ENCODE assay signal across 18 mouse cellular contexts in the genomic region with DNA sequence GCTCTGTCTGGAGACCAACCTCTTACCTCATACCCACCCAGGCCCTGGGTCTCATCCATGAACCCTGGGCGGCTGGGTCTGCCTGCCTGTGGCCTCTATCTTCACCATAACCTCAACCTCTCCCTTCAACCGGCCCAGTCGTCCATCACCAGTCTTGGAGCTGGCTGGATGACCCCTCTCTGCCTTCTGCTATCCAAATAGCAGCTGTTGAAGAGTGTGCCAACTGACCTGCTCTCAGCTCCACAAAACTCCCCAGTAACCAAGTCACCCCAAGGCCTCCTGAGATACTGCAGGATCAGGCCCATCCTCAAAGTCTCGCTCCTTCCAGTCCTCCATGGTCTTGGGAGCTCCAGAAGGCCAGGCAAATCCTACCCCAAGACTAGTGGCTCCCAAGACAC. TPM values are rescaled to one million over a fixed set of nuclear protein-coding genes. Genes with fewer than 3 reads are reported as not detected.
A peak's percentile ranks its signal among the peaks of the same experiment; 100 is the strongest.
DNase-seq lines count a peak whose midpoint lies in the region; ATAC-seq and TF ChIP-seq lines count a peak whose summit lies in the region.
"Had no signal": no experiment of that assay in that cellular context is flagged by ENCODE, and none has a peak within 500 bp of the region (broad histone marks: within the 10 kb centered on the region; RNA-seq: fewer than 3 reads in every experiment).

No protein-coding gene starts in this region.

- H3K4me3 ChIP-seq in hindbrain, embryonic 10.5 days, result no peak overlapping the region
- H3K4me3 ChIP-seq in hindbrain, embryonic 16.5 days (ENCODE audit: low read length), result no peak overlapping the region
- no peak overlapping the region for H3K4me3 ChIP-seq in midbrain, embryonic 13.5 days (replicated peaks)
- no peak overlapping the region for H3K4me3 ChIP-seq in midbrain, postnatal 0 days (ENCODE audit: low read depth, low read length)
- H3K4me3 ChIP-seq in intestine, embryonic 15.5 days (replicated peaks), result no peak overlapping the region
- no peak overlapping the region for H3K4me3 ChIP-seq in stomach, postnatal 0 days (ENCODE audit: low read depth, low read length)
- H3K4me3 ChIP-seq: embryonic facial prominence, embryonic 12.5 days; layer of hippocampus, adult 2 months; left cerebral cortex, adult 2 months; limb, embryonic 13.5 days had no signal

- no peak for TF ChIP-seq EP300 in stomach, postnatal 0 days (optimal IDR thresholded peaks at IDR 0.05)

- DNase-seq in hindbrain, embryonic 10.5 days (ENCODE audit: low spot score), result no peak
- DNase-seq in midbrain, postnatal 0 days (ENCODE audit: low spot score), result no peak
- no peak for DNase-seq in stomach, postnatal 0 days (ENCODE audit: low spot score)
- DNase-seq in gastrocnemius, postnatal 10 days, result no peak
- DNase-seq: adrenal gland, postnatal 36 days; cerebellum, postnatal 25 days; heart, adult 11 months; heart, postnatal 36 days; kidney, adult 9 months had no signal

- no peak overlapping the region for H3K9ac ChIP-seq in hindbrain, embryonic 16.5 days (ENCODE audit: low read depth, low read length)
- no peak overlapping the region for H3K9ac ChIP-seq in midbrain, embryonic 13.5 days (replicated peaks)
- no peak overlapping the region for H3K9ac ChIP-seq in midbrain, postnatal 0 days (replicated peaks; ENCODE audit: low read length, poor library complexity, severe bottlenecking)
- H3K9ac ChIP-seq in intestine, embryonic 15.5 days, result no peak overlapping the region
- H3K9ac ChIP-seq in stomach, postnatal 0 days (ENCODE audit: low read length), result no peak overlapping the region
- H3K9ac ChIP-seq: embryonic facial prominence, embryonic 12.5 days; limb, embryonic 13.5 days had no signal

- no peaks in the 10 kb centered on the region for H3K9me3 ChIP-seq in hindbrain, embryonic 10.5 days
- H3K9me3 ChIP-seq in hindbrain, embryonic 16.5 days (ENCODE audit: control insufficient read depth, low read length), result no peaks in the 10 kb centered on the region
- H3K9me3 ChIP-seq in midbrain, embryonic 13.5 days, result no peaks in the 10 kb centered on the region
- H3K9me3 ChIP-seq in midbrain, postnatal 0 days (ENCODE audit: low read length), result no peaks in the 10 kb centered on the region
- H3K9me3 ChIP-seq in intestine, embryonic 15.5 days, result no peaks in the 10 kb centered on the region
- no peaks in the 10 kb centered on the region for H3K9me3 ChIP-seq in stomach, postnatal 0 days (ENCODE audit: control insufficient read depth, low read length)
- H3K9me3 ChIP-seq: embryonic facial prominence, embryonic 12.5 days; limb, embryonic 13.5 days had no signal

- TF ChIP-seq CTCF in midbrain, postnatal 0 days (IDR thresholded peaks at IDR 0.05), result no peak
- no peak for TF ChIP-seq CTCF in stomach, postnatal 0 days (IDR thresholded peaks at IDR 0.05; ENCODE audit: low read depth)

- no peak for ATAC-seq in hindbrain, embryonic 16.5 days
- ATAC-seq in midbrain, embryonic 13.5 days, result no peak
- ATAC-seq in midbrain, postnatal 0 days (ENCODE audit: low FRiP score), result no peak
- ATAC-seq in intestine, embryonic 15.5 days, result peak; percentile 29
- no peak for ATAC-seq in stomach, postnatal 0 days (ENCODE audit: low FRiP score, low TSS enrichment)
- ATAC-seq: CD4-positive, CD25-positive, alpha-beta regulatory T cell, adult 4 months had no signal

- 79% methylated on average over 4 of the region's 4 CpGs for WGBS in hindbrain, embryonic 10.5 days
- WGBS in hindbrain, embryonic 16.5 days, result 63% methylated on average over 4 of the region's 4 CpGs
- WGBS in midbrain, embryonic 13.5 days, result 82% methylated on average over 4 of the region's 4 CpGs
- 93% methylated on average over 4 of the region's 4 CpGs for WGBS in midbrain, postnatal 0 days
- WGBS in intestine, embryonic 15.5 days, result 51% methylated on average over 4 of the region's 4 CpGs
- WGBS in stomach, postnatal 0 days, result 43% methylated on average over 4 of the region's 4 CpGs

- peaks cover 32% of the 10 kb centered on the region; the same call in 1 of the 2 replicates for H3K27me3 ChIP-seq in hindbrain, embryonic 10.5 days (ENCODE audit: insufficient read depth, poor library complexity, severe bottlenecking)
- H3K27me3 ChIP-seq in hindbrain, embryonic 16.5 days (replicated peaks; ENCODE audit: control insufficient read depth, insufficient read depth, low read length), result no peaks in the 10 kb centered on the region
- no peaks in the 10 kb centered on the region for H3K27me3 ChIP-seq in midbrain, embryonic 13.5 days
- no peaks in the 10 kb centered on the region for H3K27me3 ChIP-seq in midbrain, postnatal 0 days (ENCODE audit: insufficient read depth, low read length)
- no peaks in the 10 kb centered on the region for H3K27me3 ChIP-seq in intestine, embryonic 15.5 days (replicated peaks)
- no peaks in the 10 kb centered on the region for H3K27me3 ChIP-seq in stomach, postnatal 0 days (ENCODE audit: control insufficient read depth, insufficient read depth, low read length)
- H3K27me3 ChIP-seq: embryonic facial prominence, embryonic 12.5 days; limb, embryonic 13.5 days had no signal

- peaks cover 100% of the 10 kb centered on the region for H3K4me1 ChIP-seq in hindbrain, embryonic 10.5 days (replicated peaks)
- H3K4me1 ChIP-seq in hindbrain, embryonic 16.5 days (ENCODE audit: control insufficient read depth, insufficient read depth, low read depth, low read length), result peaks cover 73% of the 10 kb centered on the region
- peaks cover 98% of the 10 kb centered on the region for H3K4me1 ChIP-seq in midbrain, embryonic 13.5 days (replicated peaks)
- H3K4me1 ChIP-seq in midbrain, postnatal 0 days (ENCODE audit: insufficient read depth, low read length), result peaks cover 23% of the 10 kb centered on the region
- H3K4me1 ChIP-seq in intestine, embryonic 15.5 days (replicated peaks), result peaks cover 92% of the 10 kb centered on the region
- peaks cover 43% of the 10 kb centered on the region for H3K4me1 ChIP-seq in stomach, postnatal 0 days (replicated peaks; ENCODE audit: control insufficient read depth, insufficient read depth)

- H3K36me3 ChIP-seq in hindbrain, embryonic 10.5 days, result no peaks in the 10 kb centered on the region
- no peaks in the 10 kb centered on the region for H3K36me3 ChIP-seq in hindbrain, embryonic 16.5 days (ENCODE audit: control insufficient read depth, insufficient read depth, low read length)
- H3K36me3 ChIP-seq in midbrain, embryonic 13.5 days, result no peaks in the 10 kb centered on the region
- H3K36me3 ChIP-seq in midbrain, postnatal 0 days (ENCODE audit: insufficient read depth, low read length), result no peaks in the 10 kb centered on the region
- no peaks in the 10 kb centered on the region for H3K36me3 ChIP-seq in intestine, embryonic 15.5 days
- H3K36me3 ChIP-seq in stomach, postnatal 0 days (ENCODE audit: control insufficient read depth, insufficient read depth, low read length), result no peaks in the 10 kb centered on the region
- H3K36me3 ChIP-seq: embryonic facial prominence, embryonic 12.5 days; limb, embryonic 13.5 days had no signal

- no peak overlapping the region for H3K4me2 ChIP-seq in hindbrain, embryonic 16.5 days (ENCODE audit: low read length)
- no peak overlapping the region for H3K4me2 ChIP-seq in midbrain, embryonic 13.5 days (replicated peaks)
- H3K4me2 ChIP-seq in midbrain, postnatal 0 days (ENCODE audit: low read depth, low read length, poor library complexity, severe bottlenecking), result no peak overlapping the region
- peak overlapping the region; percentile 27; the same call in 1 of the 2 replicates for H3K4me2 ChIP-seq in intestine, embryonic 15.5 days (replicated peaks)
- no peak overlapping the region for H3K4me2 ChIP-seq in stomach, postnatal 0 days (replicated peaks; ENCODE audit: low read depth)
- H3K4me2 ChIP-seq: embryonic facial prominence, embryonic 12.5 days; limb, embryonic 13.5 days had no signal

- peak overlapping the region; percentile 17; the same call in 1 of the 2 replicates for H3K27ac ChIP-seq in hindbrain, embryonic 10.5 days
- no peak overlapping the region for H3K27ac ChIP-seq in hindbrain, embryonic 16.5 days (ENCODE audit: low read depth, low read length)
- H3K27ac ChIP-seq in midbrain, embryonic 13.5 days, result peak overlapping the region; percentile 66; the same call in 1 of the 2 replicates
- H3K27ac ChIP-seq in midbrain, postnatal 0 days (ENCODE audit: low read depth, low read length), result no peak overlapping the region
- peak overlapping the region; percentile 76 for H3K27ac ChIP-seq in intestine, embryonic 15.5 days
- peak overlapping the region; percentile 56; the same call in 1 of the 2 replicates for H3K27ac ChIP-seq in stomach, postnatal 0 days (replicated peaks)
- H3K27ac ChIP-seq: embryonic facial prominence, embryonic 12.5 days; layer of hippocampus, adult 2 months; left cerebral cortex, adult 2 months; limb, embryonic 13.5 days had no signal

RNA-seq across cellular contexts. Expression of a gene that starts 19.8 kb away (rescaled TPM):
- 1.3 and 2.9 TPM in 2 replicates for polyA plus RNA-seq in hindbrain, embryonic 10.5 days (2016; fragmentation: Nextera tagmentation; extraction: Ambion mirVana)
- 3.2 and 3.9 TPM in 2 replicates for polyA plus RNA-seq in hindbrain, embryonic 16.5 days (2015; fragmentation: Nextera tagmentation; extraction: Ambion mirVana)
- polyA plus RNA-seq in midbrain, embryonic 13.5 days (2015; fragmentation: Nextera tagmentation; extraction: Ambion mirVana), result 3.9 and 4.7 TPM in 2 replicates
- total RNA-seq in midbrain, postnatal 0 days (2014; rRNA removed), result 6.5 and 12.8 TPM in 2 replicates
- polyA plus RNA-seq in midbrain, postnatal 0 days (2015; fragmentation: Nextera tagmentation; extraction: Ambion mirVana), result 2.3 TPM in 2 replicates
- polyA plus RNA-seq in intestine, embryonic 15.5 days (2015; fragmentation: Nextera tagmentation; extraction: Ambion mirVana), result 5.6 and 5.9 TPM in 2 replicates
- 6.1 and 7.0 TPM in 2 replicates for polyA plus RNA-seq in stomach, postnatal 0 days (2015; fragmentation: Nextera tagmentation; extraction: Ambion mirVana)
- 10 to 100 TPM; 15.8 to 19.8 TPM for total RNA-seq in gastrocnemius, postnatal 10 days (2021)
- total RNA-seq: neutrophil, adult 5-6 weeks had no signal

RNA-seq across cellular contexts. Expression of a gene that starts 37.8 kb away (rescaled TPM):
- 0.17 and 0.73 TPM in 2 replicates for polyA plus RNA-seq in hindbrain, embryonic 10.5 days (2016; fragmentation: Nextera tagmentation; extraction: Ambion mirVana)
- 0.20 TPM in 1 of 2 replicates, not detected in the other for polyA plus RNA-seq in hindbrain, embryonic 16.5 days (2015; fragmentation: Nextera tagmentation; extraction: Ambion mirVana)
- 0.27 and 0.50 TPM in 2 replicates for polyA plus RNA-seq in midbrain, embryonic 13.5 days (2015; fragmentation: Nextera tagmentation; extraction: Ambion mirVana)
- not detected in 2 replicates for total RNA-seq in midbrain, postnatal 0 days (2014; rRNA removed)
- 0.38 and 0.57 TPM in 2 replicates for polyA plus RNA-seq in midbrain, postnatal 0 days (2015; fragmentation: Nextera tagmentation; extraction: Ambion mirVana)
- polyA plus RNA-seq in intestine, embryonic 15.5 days (2015; fragmentation: Nextera tagmentation; extraction: Ambion mirVana), result 0.55 and 0.95 TPM in 2 replicates
- 4.6 and 5.0 TPM in 2 replicates for polyA plus RNA-seq in stomach, postnatal 0 days (2015; fragmentation: Nextera tagmentation; extraction: Ambion mirVana)
- under 1 TPM in 1 of 2 experiments, not detected in 1; 0.09 TPM for total RNA-seq in gastrocnemius, postnatal 10 days (2021)
- polyA plus RNA-seq: embryonic facial prominence, embryonic 12.5 days had no signal

Comparison
In these comparisons a context has a peak if more than half of its experiments do, and no peak if none do; other contexts are left out.
1. H3K27ac ChIP-seq: peak in hindbrain, embryonic 10.5 days (single experiment), midbrain, embryonic 13.5 days (single experiment), intestine, embryonic 15.5 days (single experiment) and stomach, postnatal 0 days (single experiment); none in hindbrain, embryonic 16.5 days (single experiment) and midbrain, postnatal 0 days (single experiment).